Mouse (Mus musculus) midbrain, embryonic 16.5 days (tissue): ENCODE measurements around the gene Ccdc93. TPM values are rescaled to one million over a fixed set of nuclear protein-coding genes. Genes with fewer than 3 reads are reported as not detected.

ENCODE experiments used
- ATAC-seq: fragments of 200-750 bp; cut with Nextera tagmentation; 2 replicates; pipeline ENCODE4 v1.8.0; 2017; ENCODE audit warnings: moderate TSS enrichment
- H3K27ac ChIP-seq: fragments of 300-500 bp; sonication (generic); 2 replicates; pipeline ENCODE4 v1.5.1; 2014; ENCODE audit warnings: mild to moderate bottlenecking, low read length, mixed read lengths
- H3K27me3 ChIP-seq: fragments of 300-500 bp; sonication (generic); 2 replicates; pipeline ENCODE4 v1.6.1; 2014; ENCODE audit warnings: low read depth, low read length, mixed read lengths; ENCODE audit not compliant: control insufficient read depth, insufficient read depth
- H3K36me3 ChIP-seq: fragments of 300-500 bp; sonication (generic); 2 replicates; pipeline ENCODE4 v1.6.1; 2014; ENCODE audit warnings: mild to moderate bottlenecking, low read length, moderate library complexity, mixed read lengths; ENCODE audit not compliant: control insufficient read depth, insufficient read depth
- H3K4me1 ChIP-seq: fragments of 300-500 bp; sonication (generic); 2 replicates; pipeline ENCODE4 v1.6.1; 2014; ENCODE audit warnings: mild to moderate bottlenecking, low read length, mixed read lengths; ENCODE audit not compliant: control insufficient read depth, insufficient read depth
- H3K4me2 ChIP-seq: fragments of 300-500 bp; sonication (generic); 2 replicates; pipeline ENCODE4 v1.6.1; 2014; ENCODE audit warnings: mild to moderate bottlenecking, low read length, mixed read lengths
- H3K4me3 ChIP-seq: fragments of 300-500 bp; sonication (generic); 2 replicates; pipeline ENCODE4 v1.5.1; 2014; ENCODE audit warnings: low read depth, mild to moderate bottlenecking, low read length, moderate library complexity, mixed read lengths
- H3K9ac ChIP-seq: fragments of 300-500 bp; sonication (generic); 2 replicates; pipeline ENCODE4 v1.6.1; 2014; ENCODE audit warnings: low read depth, low read length, mixed read lengths
- H3K9me3 ChIP-seq: fragments of 300-500 bp; sonication (generic); replicated peaks from 2 replicates; pipeline ENCODE4 v1.6.1; 2014; ENCODE audit warnings: mild to moderate bottlenecking, low read length, mixed read lengths; ENCODE audit not compliant: control insufficient read depth, poor library complexity, severe bottlenecking
- WGBS: fragments of 180-500 bp; shearing (Covaris S2); extraction: QIAGEN DNeasy Blood & Tissue Kit; methylation state at CpG from one replicate; pipeline ENCODE4 v1.1.7; 2014; 5-methylcytosine and 5-hydroxymethylcytosine counted together
- polyA plus RNA-seq: library from polyadenylated mRNA; unstranded; fragments of >200 nt; fragmentation: Nextera tagmentation; extraction: Ambion mirVana; gene quantifications from 2 replicates; pipeline ENCODE4 v1.2.1, GENCODE M21; 2015

Ccdc93 gene
- polyA plus RNA-seq, 1 experiment from 2014 or later = 11.9 TPM

DNA sequence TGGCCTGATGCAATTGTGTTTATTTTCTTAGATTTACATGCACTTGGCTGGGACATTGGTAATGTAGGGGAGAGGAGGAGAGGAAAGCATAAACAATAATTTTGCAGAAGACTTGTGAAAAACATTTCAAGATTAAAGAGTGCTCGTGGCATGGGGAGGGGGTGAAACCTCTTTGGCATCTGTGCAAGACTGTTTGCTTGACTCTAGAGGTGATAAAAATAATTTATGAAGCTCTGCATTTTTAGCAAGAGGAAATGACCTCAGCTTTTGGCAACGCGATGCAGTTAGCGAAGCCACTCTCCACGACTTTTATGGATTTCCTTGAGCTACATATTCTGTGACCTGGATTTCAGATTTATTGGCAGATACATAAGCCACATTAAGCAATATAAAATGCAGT is 36.1 kb upstream of the Ccdc93 start:
- no peaks in the 10 kb centered on the region for H3K36me3 ChIP-seq
- no peak for ATAC-seq
- H3K9me3 ChIP-seq = no peaks in the 10 kb centered on the region
- no peak overlapping the region for H3K4me2 ChIP-seq
- 76% methylated on average over 5 of the region's 5 CpGs for WGBS
- H3K27me3 ChIP-seq = no peaks in the 10 kb centered on the region
- H3K4me1 ChIP-seq = peaks cover 9% of the 10 kb centered on the region
- H3K27ac ChIP-seq = no peak overlapping the region
- no peak overlapping the region for H3K4me3 ChIP-seq
- no peak overlapping the region for H3K9ac ChIP-seq

DNA sequence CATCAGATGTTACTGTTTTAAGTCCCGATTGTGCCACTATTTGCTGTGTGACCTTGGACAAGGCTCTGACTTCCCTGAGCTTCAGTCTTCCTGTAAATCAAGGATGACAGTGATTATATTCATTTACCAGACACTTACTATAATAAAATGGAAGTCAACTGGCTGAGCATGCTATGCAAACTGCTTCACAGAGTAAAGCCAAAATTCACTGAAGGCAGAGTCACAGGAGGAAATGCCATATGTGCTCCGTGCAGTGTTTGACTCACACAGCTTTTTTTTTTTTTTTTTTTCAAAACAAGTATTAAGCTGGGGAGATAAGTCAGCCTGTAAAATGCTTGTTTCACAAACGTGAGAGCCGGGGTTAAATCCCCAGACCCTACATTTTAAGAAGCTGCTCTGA is 34.3 kb upstream of the Ccdc93 start:
- no peaks in the 10 kb centered on the region for H3K27me3 ChIP-seq
- no peak for ATAC-seq
- H3K4me1 ChIP-seq = peaks cover 4% of the 10 kb centered on the region; the same call in 1 of the 2 replicates
- 83% methylated on average over 4 of the region's 4 CpGs for WGBS
- no peaks in the 10 kb centered on the region for H3K9me3 ChIP-seq
- H3K9ac ChIP-seq = no peak overlapping the region
- H3K27ac ChIP-seq = no peak overlapping the region
- no peak overlapping the region for H3K4me3 ChIP-seq
- H3K4me2 ChIP-seq = no peak overlapping the region
- no peaks in the 10 kb centered on the region for H3K36me3 ChIP-seq

DNA sequence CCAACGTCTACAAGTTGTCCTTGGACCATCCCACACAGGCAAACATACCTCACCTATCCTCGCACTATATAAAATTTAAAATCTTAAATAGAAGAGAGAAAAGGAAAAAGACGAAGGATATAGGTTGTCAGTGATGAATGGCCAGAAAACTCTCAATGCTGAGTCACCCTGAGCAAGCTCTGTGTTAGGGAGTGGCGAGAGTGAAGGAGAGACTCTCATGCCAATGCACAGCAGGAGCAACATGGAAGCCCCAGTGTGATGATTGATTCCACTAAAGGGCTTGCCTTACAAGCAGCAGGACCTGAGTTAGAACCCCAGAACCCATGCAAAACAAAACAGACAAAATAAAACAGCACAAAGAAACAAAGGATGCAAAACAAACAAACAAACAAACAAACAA is 32.6 kb upstream of the Ccdc93 start:
- 82% methylated on average over 4 of the region's 4 CpGs for WGBS
- no peak overlapping the region for H3K4me3 ChIP-seq
- H3K9ac ChIP-seq = no peak overlapping the region
- H3K4me1 ChIP-seq = peaks cover 2% of the 10 kb centered on the region; the same call in 1 of the 2 replicates
- H3K36me3 ChIP-seq = no peaks in the 10 kb centered on the region
- H3K4me2 ChIP-seq = no peak overlapping the region
- no peaks in the 10 kb centered on the region for H3K9me3 ChIP-seq
- H3K27me3 ChIP-seq = no peaks in the 10 kb centered on the region
- no peak for ATAC-seq
- H3K27ac ChIP-seq = no peak overlapping the region

DNA sequence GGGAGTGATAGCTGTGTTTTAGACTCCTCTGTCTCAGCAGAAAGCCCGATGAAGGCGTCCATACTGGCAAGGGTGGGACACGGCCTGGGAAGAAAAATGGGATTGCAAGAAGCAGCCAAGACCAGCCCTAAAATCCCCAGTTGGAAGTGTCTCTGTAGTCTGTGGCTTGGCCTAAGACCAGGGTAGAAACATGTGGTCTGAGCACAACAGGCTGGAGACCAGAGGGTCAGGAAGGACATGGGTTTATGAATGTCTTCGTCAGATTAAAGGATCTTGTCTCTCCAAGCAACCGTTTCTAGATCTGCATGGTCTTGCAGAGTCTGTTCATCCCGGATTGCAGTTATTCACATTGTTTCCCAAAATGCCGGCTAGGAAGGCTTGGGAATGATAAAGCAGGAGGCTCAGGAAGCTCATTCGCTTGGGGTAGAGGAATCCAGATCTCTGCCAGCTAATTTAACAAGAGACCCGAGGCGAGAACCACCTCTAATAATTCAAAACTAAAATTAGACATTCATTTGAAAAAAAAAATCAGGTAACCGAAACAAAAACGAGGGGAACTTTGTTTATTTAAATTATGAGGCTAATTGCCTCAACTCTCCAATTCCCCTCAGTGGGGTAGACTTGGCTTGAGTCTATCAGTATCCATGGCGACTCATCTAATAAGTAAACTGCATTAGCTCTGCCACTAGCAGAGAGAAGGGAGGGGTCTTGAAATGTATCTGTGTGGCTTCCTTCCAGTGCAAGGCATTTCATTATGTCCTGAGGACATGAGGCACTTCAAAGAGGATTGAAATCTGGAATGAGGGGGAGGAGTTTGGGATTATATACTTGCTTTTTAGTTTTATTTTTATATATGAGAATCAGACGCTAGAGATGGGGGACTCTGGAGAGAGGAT is 31.6 kb upstream of the Ccdc93 start:
- Histone ChIP-seq H3K4me3 (no peak overlapping the region), H3K36me3 (no peaks in the 10 kb centered on the region), H3K27me3 (no peaks in the 10 kb centered on the region), H3K4me2 (no peak overlapping the region), H3K9ac (no peak overlapping the region), H3K4me1 (peaks cover 2% of the 10 kb centered on the region; the same call in 1 of the 2 replicates), H3K9me3 (no peaks in the 10 kb centered on the region), H3K27ac (peak overlapping the region; percentile 56)
- peak; percentile 85 for ATAC-seq
- 56% methylated on average over 14 of the region's 14 CpGs for WGBS

DNA sequence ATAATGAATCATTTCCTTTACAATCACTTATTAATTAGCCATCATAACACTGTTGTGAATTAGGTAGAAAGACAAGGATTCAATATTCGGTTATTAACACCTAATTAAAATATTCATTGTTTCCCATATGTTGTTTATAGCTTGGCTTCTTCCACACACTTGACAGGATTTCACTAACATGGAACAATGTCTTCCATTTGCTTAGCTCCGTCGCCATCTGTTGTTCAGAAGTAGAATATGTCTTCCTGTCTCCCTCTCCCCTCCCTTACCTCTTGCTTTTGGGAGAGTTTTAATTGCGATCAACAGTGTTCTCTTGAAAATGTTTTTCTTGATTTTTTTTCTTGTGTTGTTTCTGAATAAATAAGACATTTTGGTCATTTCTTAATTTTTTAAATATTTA is 30.6 kb upstream of the Ccdc93 start:
- no peak overlapping the region for H3K4me2 ChIP-seq
- 24% methylated on average over 4 of the region's 4 CpGs for WGBS
- no peak overlapping the region for H3K27ac ChIP-seq
- H3K27me3 ChIP-seq = no peaks in the 10 kb centered on the region
- H3K4me3 ChIP-seq = no peak overlapping the region
- ATAC-seq = peak; percentile 76
- peaks cover 2% of the 10 kb centered on the region; the same call in 1 of the 2 replicates for H3K4me1 ChIP-seq
- H3K9me3 ChIP-seq = no peaks in the 10 kb centered on the region
- H3K36me3 ChIP-seq = no peaks in the 10 kb centered on the region
- no peak overlapping the region for H3K9ac ChIP-seq

DNA sequence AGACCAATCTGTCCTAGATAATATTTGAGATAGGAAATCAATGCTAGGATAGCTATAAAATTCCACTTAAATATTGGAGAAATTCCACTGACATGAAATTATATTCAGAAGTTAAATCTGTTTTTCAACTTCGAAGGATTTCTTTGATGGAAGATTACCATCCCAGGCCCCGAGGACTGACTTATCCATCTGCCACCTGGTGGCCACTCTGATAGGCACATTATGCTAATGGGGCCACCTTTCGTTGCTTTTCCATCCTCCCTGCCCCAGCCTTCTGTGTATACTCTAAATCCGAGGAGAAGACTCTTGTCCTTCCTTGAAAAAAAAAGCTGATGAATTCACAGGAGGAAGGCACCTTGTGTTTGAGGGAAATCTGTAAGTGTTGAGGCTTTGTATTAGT is 11.8 kb upstream of the Ccdc93 start:
- Histone ChIP-seq H3K27me3 (no peaks in the 10 kb centered on the region), H3K9me3 (no peaks in the 10 kb centered on the region), H3K4me3 (no peak overlapping the region), H3K4me2 (no peak overlapping the region), H3K4me1 (no peaks in the 10 kb centered on the region), H3K9ac (no peak overlapping the region), H3K36me3 (no peaks in the 10 kb centered on the region), H3K27ac (no peak overlapping the region)
- ATAC-seq = no peak
- WGBS = 19% methylated on average over 4 of the region's 4 CpGs

DNA sequence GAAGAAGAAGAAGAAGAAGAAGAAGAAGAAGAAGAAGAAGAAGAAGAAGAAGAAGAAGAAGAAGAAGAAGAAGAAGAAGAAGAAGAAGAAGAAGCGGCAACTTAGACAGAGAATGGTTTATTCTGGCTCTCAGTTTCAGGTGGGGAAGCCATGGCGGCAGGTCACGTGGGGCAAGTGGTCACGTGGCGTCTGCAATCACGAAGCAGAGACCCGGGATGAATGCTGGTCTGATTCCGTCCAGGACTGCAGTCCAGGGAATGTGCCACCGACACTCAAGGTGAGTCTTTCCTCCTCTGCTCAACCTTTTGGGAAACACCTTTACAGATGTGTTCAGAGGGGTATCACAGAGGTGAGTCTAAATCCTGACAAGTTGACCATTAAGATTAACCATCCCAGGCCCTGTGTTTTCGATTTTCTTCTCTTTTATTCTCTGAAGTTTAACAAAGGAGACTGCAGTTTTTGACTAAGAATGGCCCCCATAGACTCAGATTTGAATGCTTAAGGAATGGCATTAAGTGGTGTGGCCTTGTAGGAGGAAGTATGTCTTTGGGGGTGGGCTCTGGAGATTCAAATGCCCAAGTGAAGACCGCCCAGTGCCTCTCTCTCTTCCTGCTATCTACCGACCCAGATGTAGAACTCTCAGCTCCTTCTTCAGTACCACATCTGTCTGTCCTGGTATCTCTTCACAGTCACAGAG is 11.1 kb upstream of the Ccdc93 start:
- Histone ChIP-seq H3K27me3 (no peaks in the 10 kb centered on the region), H3K4me3 (no peak overlapping the region), H3K4me1 (no peaks in the 10 kb centered on the region), H3K4me2 (no peak overlapping the region), H3K27ac (no peak overlapping the region), H3K9ac (no peak overlapping the region), H3K9me3 (no peaks in the 10 kb centered on the region), H3K36me3 (no peaks in the 10 kb centered on the region)
- no peak for ATAC-seq
- 87% methylated on average over 12 of the region's 12 CpGs for WGBS

DNA sequence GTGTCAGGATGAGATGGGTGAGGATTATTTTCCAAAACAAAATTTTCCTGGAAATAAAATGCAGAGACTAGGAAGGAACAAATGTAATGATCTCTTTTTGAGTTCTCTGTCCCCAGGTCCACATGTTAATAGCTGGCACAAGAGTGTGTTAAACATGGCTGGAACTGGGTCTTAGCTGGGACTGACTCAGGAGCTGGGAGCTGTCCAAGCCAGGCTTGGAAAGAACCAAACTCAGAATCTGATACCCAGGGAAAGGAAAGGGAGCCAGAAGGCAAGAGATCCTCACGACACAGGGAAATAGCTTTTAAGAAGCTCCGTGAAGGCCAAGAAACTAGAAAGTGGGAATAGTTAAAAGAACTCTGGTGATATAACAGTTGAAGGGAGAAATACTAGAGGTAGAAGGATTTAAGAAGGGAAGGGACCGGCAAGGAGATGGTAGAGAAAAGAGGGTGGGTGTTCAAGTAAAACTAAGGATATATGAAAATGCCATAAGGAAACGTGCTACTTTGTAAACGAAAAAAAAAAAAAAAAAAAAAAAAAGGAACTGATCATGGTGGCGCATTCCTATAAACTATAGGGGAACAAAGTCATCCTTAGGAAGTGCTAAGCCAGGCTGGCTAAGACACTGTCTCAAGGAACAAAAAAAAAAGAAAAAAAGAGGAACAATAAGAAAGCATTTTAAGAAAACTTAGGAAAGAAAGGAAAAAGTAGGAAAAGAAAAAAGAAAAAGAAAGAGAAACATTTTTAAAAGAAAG is 489 bp upstream of the Ccdc93 start:
- Histone ChIP-seq H3K27me3 (no peaks in the 10 kb centered on the region), H3K4me3 (peak overlapping the region; percentile 77), H3K27ac (no peak overlapping the region), H3K36me3 (no peaks in the 10 kb centered on the region), H3K4me1 (peaks cover 16% of the 10 kb centered on the region), H3K9me3 (no peaks in the 10 kb centered on the region), H3K9ac (no peak overlapping the region), H3K4me2 (peak overlapping the region; percentile 100)
- 16% methylated on average over 6 of the region's 6 CpGs for WGBS
- ATAC-seq = peak; percentile 37; the same call in 1 of the 2 replicates
